Mouse (Mus musculus) mesoderm, embryonic 11.5 days (tissue): ENCODE measurements around the gene Rbfox2.

Experiments used
- DNase-seq: peaks from one replicate; pipeline ENCODE4 v3.0.0-alpha.2; 2012; ENCODE audit warnings: low read depth, low spot score

Rbfox2 gene

DNA sequence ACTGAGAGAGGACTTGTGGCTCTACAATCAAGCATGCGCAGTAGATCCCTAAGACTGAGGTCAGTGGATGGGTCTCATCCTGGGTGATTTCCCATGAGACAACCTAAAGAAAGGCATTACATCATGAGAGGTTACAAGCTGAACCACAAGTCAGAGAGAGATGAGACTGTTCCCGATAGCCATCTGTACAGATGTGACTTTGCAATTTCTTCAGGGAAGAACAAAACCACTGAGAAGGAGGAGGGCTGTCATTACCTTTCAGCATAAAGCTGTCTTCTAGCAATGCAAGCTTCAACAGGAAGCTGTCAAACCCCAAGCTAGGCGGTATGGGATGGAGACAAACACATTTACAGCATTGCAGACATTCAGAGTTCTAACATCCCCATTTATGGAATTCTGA, 157.3 kb downstream of the Rbfox2 start:
- no peak for DNase-seq

DNA sequence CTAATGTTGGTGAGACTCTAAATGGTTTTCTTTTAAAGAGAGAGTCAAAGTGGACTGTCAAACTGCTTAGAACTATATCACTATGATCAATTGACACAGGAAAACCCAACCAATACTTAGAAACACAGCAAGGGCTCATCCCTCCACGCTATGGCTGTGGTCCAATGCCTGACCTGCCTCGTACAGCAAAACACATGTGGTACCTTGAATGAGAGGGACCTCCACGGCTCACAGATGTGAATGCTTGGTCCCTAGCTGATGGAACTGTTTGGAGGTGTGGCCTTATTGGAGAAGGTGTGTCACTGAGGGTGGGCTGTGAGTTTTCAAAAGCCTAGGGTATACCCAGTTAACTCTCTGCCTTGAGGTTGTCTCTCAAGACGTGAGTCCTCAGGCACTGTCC, 159.9 kb downstream of the Rbfox2 start:
- no peak for DNase-seq

DNA sequence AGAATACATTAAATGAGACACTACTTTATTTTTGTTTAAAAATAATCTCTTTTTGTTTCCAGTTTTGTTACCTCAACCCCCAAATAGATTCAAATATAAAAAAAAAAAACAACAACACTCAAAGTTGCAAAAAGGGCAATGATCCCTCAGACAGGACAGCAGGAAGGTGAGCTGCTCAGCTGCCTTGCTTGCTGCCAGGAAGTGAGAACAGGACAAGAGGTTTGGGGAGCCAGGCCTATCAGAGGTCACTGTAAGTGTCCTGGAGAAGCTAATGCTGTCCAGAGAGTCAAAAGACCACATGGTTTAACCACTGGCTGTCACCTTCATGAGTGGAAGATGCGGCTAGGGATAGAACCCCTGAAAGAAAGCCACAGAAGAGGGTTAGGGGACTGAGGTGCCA, 161.8 kb downstream of the Rbfox2 start:
- DNase-seq: no peak

- no peak for DNase-seq
These were observed 164.0 kb downstream of the Rbfox2 start for GRCm38 (mm10) chr15:77142787-77143186.

DNA sequence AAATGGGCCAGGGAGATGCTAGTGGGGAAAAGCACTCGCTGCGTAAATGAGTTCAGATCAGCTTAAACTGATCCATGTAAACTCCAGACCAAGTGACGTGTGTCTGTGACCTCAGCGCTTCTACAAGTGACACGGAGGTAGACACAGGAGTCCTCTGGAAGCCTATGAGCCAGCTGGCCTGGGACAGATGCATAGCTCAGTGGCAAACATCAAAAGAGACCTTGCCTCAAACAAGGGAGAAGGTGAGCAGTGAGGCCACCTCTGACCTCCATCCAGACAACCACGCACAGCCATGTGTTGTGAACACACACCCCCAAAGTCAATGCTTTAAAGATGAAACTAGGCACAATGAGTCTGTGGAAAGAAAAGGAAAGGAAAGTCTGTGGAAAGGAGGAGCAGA, 164.5 kb downstream of the Rbfox2 start:
- no peak for DNase-seq

GRCm38 (mm10) chr15:77141711-77142110, 165.1 kb downstream of the Rbfox2 start:
- DNase-seq: no peak

- DNase-seq: no peak
These were observed 168.5 kb downstream of the Rbfox2 start for GRCm38 (mm10) chr15:77138282-77138681.

GRCm38 (mm10) chr15:77134483-77134882, 172.3 kb downstream of the Rbfox2 start:
- DNase-seq: no peak

DNA sequence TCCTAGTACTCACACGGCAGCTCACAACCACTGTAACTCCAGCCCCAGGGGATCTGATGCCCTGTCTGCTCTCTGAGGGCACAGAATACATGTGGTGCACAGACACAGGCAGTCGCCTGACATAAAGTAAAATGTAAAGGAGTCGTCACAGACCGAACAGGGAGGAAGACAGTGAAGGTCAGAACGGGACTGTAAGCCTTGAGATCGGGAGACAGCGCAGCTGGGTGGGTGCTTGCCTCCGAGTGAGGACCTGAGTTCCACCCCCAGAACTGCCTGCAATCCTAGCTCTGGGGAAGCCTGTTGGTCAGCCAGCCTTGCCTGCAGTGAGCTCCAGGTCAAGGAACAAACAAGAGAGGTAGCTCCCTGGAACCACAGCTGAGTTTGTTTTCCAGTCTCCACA, 177.7 kb downstream of the Rbfox2 start:
- DNase-seq: no peak

DNA sequence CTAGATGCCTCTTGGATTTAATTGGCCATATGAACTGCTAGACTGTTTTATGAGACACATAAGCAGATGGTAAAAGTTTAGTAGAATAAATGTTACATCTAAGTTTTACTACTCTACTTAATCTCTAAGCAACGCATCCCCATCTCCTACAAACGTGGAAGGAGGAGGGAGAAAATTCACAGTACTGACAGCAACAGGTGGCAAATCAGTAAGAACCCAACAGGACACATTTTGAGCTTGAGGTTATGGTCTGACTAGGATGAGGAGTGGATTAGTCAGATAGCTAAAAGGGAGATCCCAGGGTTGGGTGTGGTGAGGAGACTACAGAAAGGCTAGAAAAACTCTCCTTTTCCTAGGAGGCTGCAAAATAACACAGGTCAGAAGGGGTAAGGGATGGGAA, 179.1 kb downstream of the Rbfox2 start:
- DNase-seq: no peak

- no peak for DNase-seq
These were observed 180.1 kb downstream of the Rbfox2 start for GRCm38 (mm10) chr15:77126674-77127073.

GRCm38 (mm10) chr15:77124372-77125117, 182.3 kb downstream of the Rbfox2 start:
- DNase-seq: no peak

DNA sequence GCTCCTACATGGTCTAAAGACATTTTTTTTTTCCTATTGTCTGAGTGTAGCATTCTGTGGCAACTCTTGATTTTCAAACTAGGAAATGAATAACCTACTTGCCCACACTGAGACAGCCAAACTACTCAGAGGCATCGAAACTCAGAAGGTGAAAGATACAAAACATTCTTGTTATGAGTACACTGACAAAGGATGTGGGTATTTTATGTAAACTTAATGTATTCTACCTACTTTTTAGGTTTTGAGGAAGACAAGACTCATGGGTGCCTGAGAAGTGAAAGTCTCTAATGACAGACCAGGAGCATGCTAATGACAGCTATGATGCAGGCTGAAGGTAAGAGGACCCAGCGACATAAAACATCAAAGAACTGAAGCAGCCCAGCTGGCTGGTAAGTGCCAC, 184.0 kb downstream of the Rbfox2 start:
- DNase-seq: no peak

- DNase-seq: no peak
These were observed 184.6 kb downstream of the Rbfox2 start for GRCm38 (mm10) chr15:77122208-77122607.

GRCm38 (mm10) chr15:77119666-77120065, 187.1 kb downstream of the Rbfox2 start:
- DNase-seq: no peak

GRCm38 (mm10) chr15:77117209-77117608, 189.6 kb downstream of the Rbfox2 start:
- peak; percentile 42 for DNase-seq

DNA sequence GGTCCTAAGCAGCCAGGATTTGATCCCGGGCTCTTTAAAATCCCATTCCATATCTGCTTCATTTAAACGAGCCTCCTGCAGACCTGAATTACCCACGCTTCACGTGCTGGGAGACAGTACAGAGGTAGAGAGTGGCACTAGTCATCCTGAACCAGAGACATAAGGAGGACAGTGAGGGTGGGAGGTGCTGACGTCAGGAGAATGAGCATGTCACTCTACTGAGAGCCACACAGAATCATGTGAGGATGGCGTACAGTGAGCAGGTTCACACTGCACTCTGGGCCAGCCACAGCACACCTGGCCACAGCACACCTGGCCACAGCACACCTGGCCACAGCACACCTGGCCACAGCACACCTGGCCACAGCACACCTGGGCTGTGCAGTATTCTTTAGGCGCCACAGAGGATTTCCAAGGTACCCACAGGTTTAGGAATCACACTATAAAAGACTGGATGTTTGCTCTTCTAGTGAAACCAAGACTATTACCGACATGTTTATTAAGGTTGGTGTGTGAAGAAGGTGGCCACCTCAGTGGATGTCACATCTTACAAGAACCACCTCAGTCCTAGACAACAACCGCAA, 190.6 kb downstream of the Rbfox2 start:
- no peak for DNase-seq

DNA sequence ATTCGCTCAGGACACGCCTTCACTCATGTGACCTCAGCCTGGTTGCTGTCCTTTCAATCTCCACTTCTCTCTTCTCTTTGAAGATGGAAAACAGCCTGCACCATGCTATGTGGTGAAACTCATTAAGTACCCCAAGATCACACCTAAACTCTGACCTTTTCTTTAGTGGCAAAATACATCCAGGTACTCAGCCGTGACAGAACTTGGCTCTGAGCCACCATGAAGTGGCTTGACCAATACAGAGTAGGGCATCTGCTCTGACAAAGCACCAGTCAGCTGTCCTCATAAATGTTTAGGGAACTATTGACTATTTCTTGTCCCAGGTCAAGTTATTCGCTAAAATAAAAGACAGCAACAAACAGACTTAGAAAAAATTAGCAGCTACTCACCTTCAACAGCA, 191.3 kb downstream of the Rbfox2 start:
- no peak for DNase-seq

GRCm38 (mm10) chr15:77113591-77113990, 193.2 kb downstream of the Rbfox2 start:
- no peak for DNase-seq

DNA sequence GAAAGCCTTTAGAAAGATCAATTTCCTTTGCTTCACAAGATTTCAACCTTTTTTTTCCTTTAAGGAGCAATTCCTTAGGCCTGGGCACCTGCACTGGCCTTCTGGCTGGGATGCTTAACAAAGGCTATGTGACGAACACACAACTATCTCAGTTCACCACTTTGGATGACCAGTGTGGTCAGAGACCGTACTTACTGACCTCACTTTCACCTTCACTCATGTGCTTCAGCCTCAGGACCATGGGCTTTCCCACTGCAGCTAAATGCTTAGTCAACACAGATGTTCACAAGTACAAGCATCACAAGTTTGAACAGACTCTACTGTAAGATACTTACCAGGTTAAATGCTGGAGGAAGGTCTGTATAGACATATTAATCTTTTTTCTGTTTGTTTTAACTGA, 194.4 kb downstream of the Rbfox2 start:
- no peak for DNase-seq

GRCm38 (mm10) chr15:77111924-77112323, 194.9 kb downstream of the Rbfox2 start:
- DNase-seq: no peak

GRCm38 (mm10) chr15:77110452-77110851, 196.4 kb downstream of the Rbfox2 start:
- no peak for DNase-seq

GRCm38 (mm10) chr15:77107169-77107908, 199.5 kb downstream of the Rbfox2 start:
- DNase-seq: no peak
